Mouse (Mus musculus) testis, adult 2 months (tissue): ENCODE data around the gene Cep85l. TPM values are rescaled to one million over a fixed set of nuclear protein-coding genes. Genes with fewer than 3 reads are reported as not detected.
A peak's percentile ranks its signal among the peaks of the same experiment; 100 is the strongest.

Experiments used
- H3K27ac ChIP-seq: fragments of 200-500 bp; 2 replicates; pipeline ENCODE4 v1.5.1; 2012; ENCODE audit warnings: low read depth, low read length; ENCODE audit not compliant: control insufficient read depth, insufficient read depth
- H3K27me3 ChIP-seq: fragments of 200-500 bp; 2 replicates; pipeline ENCODE4 v1.6.1; 2012; ENCODE audit warnings: mild to moderate bottlenecking, low read length, moderate library complexity; ENCODE audit not compliant: control insufficient read depth, insufficient read depth
- H3K36me3 ChIP-seq: fragments of 200-500 bp; 2 replicates; pipeline ENCODE4 v1.6.1; 2012; ENCODE audit warnings: mild to moderate bottlenecking, low read length; ENCODE audit not compliant: control insufficient read depth, insufficient read depth
- H3K4me1 ChIP-seq: fragments of 200-500 bp; 2 replicates; pipeline ENCODE4 v1.6.1; 2012; ENCODE audit warnings: low read length; ENCODE audit not compliant: control insufficient read depth, insufficient read depth
- H3K4me3 ChIP-seq: fragments of 200-500 bp; 2 replicates; pipeline ENCODE4 v1.5.1; 2012; ENCODE audit warnings: low read depth, mild to moderate bottlenecking, low read length, moderate library complexity, mixed read lengths; ENCODE audit not compliant: control insufficient read depth
- CTCF ChIP-seq: fragments of 200-500 bp; IDR thresholded peaks from 2 replicates; pipeline ENCODE4 v1.5.1; 2012; ENCODE audit warnings: low read depth, mild to moderate bottlenecking, inconsistent platforms, low read length, moderate library complexity; ENCODE audit not compliant: control insufficient read depth, insufficient read depth, insufficient replicate concordance
- POLR2A ChIP-seq: fragments of 200-500 bp; IDR thresholded peaks from 2 replicates; pipeline ENCODE4 v1.6.1; 2012; ENCODE audit warnings: low read depth, mild to moderate bottlenecking, inconsistent platforms, low read length, moderate library complexity; ENCODE audit not compliant: control insufficient read depth
- polyA plus RNA-seq: library from polyadenylated mRNA; depleted of rRNA; stranded (reverse); fragments of >200 nt; gene quantifications from 2 replicates; pipeline ENCODE4 v1.2.3, GENCODE M21; 2012

The Cep85l gene
- polyA plus RNA-seq, 1 experiment, result 189 TPM

- no peaks in the 10 kb centered on the region for H3K27me3 ChIP-seq
- H3K4me1 ChIP-seq, result no peaks in the 10 kb centered on the region
- TF ChIP-seq POLR2A, result no peak
- TF ChIP-seq CTCF, result no peak
- no peak overlapping the region for H3K27ac ChIP-seq
- H3K4me3 ChIP-seq, result no peak overlapping the region
- no peaks in the 10 kb centered on the region for H3K36me3 ChIP-seq
Observed at GRCm38 (mm10) chr10:53341288-53341965, 38.3 kb downstream of the Cep85l start.

GRCm38 (mm10) chr10:53339045-53339444, 40.7 kb downstream of the Cep85l start:
- TF ChIP-seq CTCF, result no peak
- TF ChIP-seq POLR2A, result no peak
- no peaks in the 10 kb centered on the region for H3K36me3 ChIP-seq
- H3K27me3 ChIP-seq, result no peaks in the 10 kb centered on the region
- H3K4me3 ChIP-seq, result peak overlapping the region; percentile 56
- H3K4me1 ChIP-seq, result no peaks in the 10 kb centered on the region
- no peak overlapping the region for H3K27ac ChIP-seq

GRCm38 (mm10) chr10:53337162-53337923, 42.4 kb downstream of the Cep85l start, which contains the start of gene Pln:
Pln (plus strand) TSS chr10:53337667.
- Histone ChIP-seq H3K27me3 (no peaks in the 10 kb centered on the region), H3K4me3 (peak within 1 kb of the TSS; percentile 59), H3K27ac (peak within 1 kb of the TSS; percentile 57; the same call in 1 of the 2 replicates), H3K4me1 (no peaks in the 10 kb centered on the region), H3K36me3 (no peaks in the 10 kb centered on the region)
- TF ChIP-seq POLR2A (no peak), CTCF (no peak)

GRCm38 (mm10) chr10:53335974-53336373, 43.8 kb downstream of the Cep85l start:
- Histone ChIP-seq H3K27me3 (no peaks in the 10 kb centered on the region), H3K4me1 (no peaks in the 10 kb centered on the region), H3K36me3 (no peaks in the 10 kb centered on the region), H3K27ac (no peak overlapping the region), H3K4me3 (no peak overlapping the region)
- TF ChIP-seq POLR2A, result no peak
- TF ChIP-seq CTCF, result no peak

- no peaks in the 10 kb centered on the region for H3K27me3 ChIP-seq
- H3K4me1 ChIP-seq, result no peaks in the 10 kb centered on the region
- TF ChIP-seq CTCF (no peak), POLR2A (no peak)
- peak overlapping the region; percentile 4; the same call in 1 of the 2 replicates for H3K4me3 ChIP-seq
- no peaks in the 10 kb centered on the region for H3K36me3 ChIP-seq
- H3K27ac ChIP-seq, result no peak overlapping the region
Observed at GRCm38 (mm10) chr10:53335266-53335665, 44.5 kb downstream of the Cep85l start.

GRCm38 (mm10) chr10:53332752-53333151, 47.0 kb downstream of the Cep85l start:
- Histone ChIP-seq H3K27ac (no peak overlapping the region), H3K27me3 (no peaks in the 10 kb centered on the region), H3K36me3 (no peaks in the 10 kb centered on the region), H3K4me1 (no peaks in the 10 kb centered on the region), H3K4me3 (no peak overlapping the region)
- TF ChIP-seq CTCF (no peak), POLR2A (no peak)

GRCm38 (mm10) chr10:53329257-53329656, 50.5 kb downstream of the Cep85l start:
- Histone ChIP-seq H3K27me3 (no peaks in the 10 kb centered on the region), H3K4me1 (no peaks in the 10 kb centered on the region)

More at GRCm38 (mm10) chr10:53329257-53329656, 50.5 kb downstream of the Cep85l start:
- H3K27ac ChIP-seq, result no peak overlapping the region
- no peak overlapping the region for H3K4me3 ChIP-seq
- TF ChIP-seq POLR2A, result no peak
- no peak for TF ChIP-seq CTCF
- H3K36me3 ChIP-seq, result no peaks in the 10 kb centered on the region
